Mouse (Mus musculus): ENCODE results near the gene Phactr3. TPM values are rescaled to one million over a fixed set of nuclear protein-coding genes. Genes with fewer than 3 reads are reported as not detected.

The Phactr3 gene
- total and polyA plus RNA-seq, 3 experiments, result not detected

DNA sequence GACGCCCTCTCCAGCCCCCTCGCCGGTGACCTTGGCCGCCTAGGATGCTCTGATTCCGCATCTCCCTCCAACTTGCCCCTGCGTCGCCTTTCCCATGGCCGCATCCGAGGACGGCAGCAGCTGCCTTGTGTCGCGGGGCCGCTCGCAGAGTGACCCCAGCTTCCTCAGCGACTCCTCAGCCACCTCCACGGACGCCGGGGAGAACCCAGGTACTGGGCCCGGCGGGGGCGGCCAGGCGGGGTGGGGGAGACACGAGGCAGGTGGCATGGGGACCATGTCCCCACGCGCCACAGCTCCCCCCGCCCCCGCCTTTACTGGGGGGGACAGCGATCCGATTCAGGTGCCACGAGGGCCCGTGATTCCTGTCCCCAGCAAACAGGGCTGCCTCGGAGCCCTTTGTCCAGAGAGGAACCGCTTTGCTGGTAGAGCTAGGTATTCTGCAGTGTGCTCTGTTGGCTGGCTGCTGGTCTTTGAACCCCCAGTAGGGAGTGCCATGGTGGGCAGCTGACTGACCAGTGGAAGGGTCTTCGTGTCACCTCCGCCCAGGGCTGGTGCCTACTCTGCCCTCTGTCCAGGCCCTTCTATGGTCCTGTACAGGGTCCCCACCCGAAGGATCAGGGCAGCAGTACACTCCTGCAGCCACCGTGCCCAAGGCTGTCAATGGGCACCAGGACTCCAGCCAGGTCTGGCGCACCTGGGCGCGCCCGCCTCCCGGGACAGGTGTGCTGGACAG lies 23.7 kb downstream of the Phactr3 start:
- H3K27me3 ChIP-seq (ENCODE audit: control insufficient read depth in 1 of 2, insufficient read depth in 2 of 2, low read length in 2 of 2), result no peaks in the 10 kb centered on the region
- no peak for DNase-seq (ENCODE audit: low read depth, low spot score)
- H3K9me3 ChIP-seq (replicated peaks; ENCODE audit: insufficient read depth, low read length), result no peaks in the 10 kb centered on the region
- no peaks in the 10 kb centered on the region for H3K4me1 ChIP-seq (ENCODE audit: control insufficient read depth in 1 of 2, insufficient read depth in 2 of 2, low read length in 2 of 2)
- no peak overlapping the region for H3K9ac ChIP-seq (ENCODE audit: control insufficient read depth, low read depth, low read length, poor library complexity, severe bottlenecking)
- H3K27ac ChIP-seq (ENCODE audit: control insufficient read depth, low read depth, low read length), result no peak overlapping the region
- no peaks in the 10 kb centered on the region for H3K79me2 ChIP-seq (ENCODE audit: control insufficient read depth, insufficient read depth, low read length, poor library complexity)
- H3K36me3 ChIP-seq (ENCODE audit: control insufficient read depth in 1 of 2, insufficient read depth in 2 of 2, low read length in 2 of 2), result no peaks in the 10 kb centered on the region
- H3K4me3 ChIP-seq (ENCODE audit: control insufficient read depth in 1 of 2, insufficient read depth in 1 of 2, low read depth in 2 of 2, low read length in 2 of 2), result no peak overlapping the region
- no peak for TF ChIP-seq USF2 (IDR thresholded peaks at IDR 0.05; ENCODE audit: borderline replicate concordance in 1 of 2, insufficient read depth in 1 of 2, low read depth in 1 of 2, low read length in 2 of 2)
- TF ChIP-seq UBTF (IDR thresholded peaks at IDR 0.05; ENCODE audit: borderline replicate concordance, insufficient read depth, low read depth, low read length), result no peak
- TF ChIP-seq NRF1 (IDR thresholded peaks at IDR 0.05; ENCODE audit: insufficient read depth, low read depth, low read length, poor library complexity, severe bottlenecking), result no peak
- no peak for TF ChIP-seq ETS1 (IDR thresholded peaks at IDR 0.05; ENCODE audit: low read depth, low read length)
- TF ChIP-seq ZC3H11A (IDR thresholded peaks at IDR 0.05; ENCODE audit: low read depth, low read length), result no peak
- no peak for TF ChIP-seq ELF1 (IDR thresholded peaks at IDR 0.05; ENCODE audit: low read depth, low read length)
- TF ChIP-seq POLR2AphosphoS5 (IDR thresholded peaks at IDR 0.05; ENCODE audit: borderline replicate concordance, low read depth, low read length), result no peak
- no peak for TF ChIP-seq KAT2A (conservative IDR thresholded peaks at IDR 0.05; ENCODE audit: low read depth, low read length)

DNA sequence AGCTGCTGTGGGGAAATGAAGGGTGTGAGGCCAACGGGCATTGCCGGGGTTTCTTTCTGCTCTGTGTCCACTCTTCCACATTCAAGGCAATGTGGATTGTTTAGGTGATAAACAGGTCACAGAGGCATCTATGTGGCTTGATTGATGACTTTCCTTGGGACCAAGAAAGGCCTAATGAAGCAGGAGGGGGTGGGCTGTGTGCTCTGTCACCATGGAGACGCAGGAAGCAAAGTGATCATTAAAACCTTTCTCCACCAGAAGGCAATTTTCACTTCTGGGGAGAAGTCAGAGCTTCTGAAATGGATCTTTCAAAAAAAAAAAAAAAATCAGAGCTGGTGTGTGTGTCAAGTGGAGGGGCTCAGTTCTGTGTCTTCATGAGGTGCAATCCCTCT lies 24.2 kb downstream of the Phactr3 start:
- TF ChIP-seq CHD2 (IDR thresholded peaks at IDR 0.05; ENCODE audit: low read length) (no peak), ZC3H11A (IDR thresholded peaks at IDR 0.05; ENCODE audit: low read depth, low read length) (no peak), GABPA (IDR thresholded peaks at IDR 0.05; ENCODE audit: low read depth, low read length) (no peak), MAFK (IDR thresholded peaks at IDR 0.05; ENCODE audit: borderline replicate concordance, low read depth, low read length) (no peak), NRF1 (IDR thresholded peaks at IDR 0.05; ENCODE audit: insufficient read depth, low read depth, low read length, poor library complexity, severe bottlenecking) (no peak), MEF2A (IDR thresholded peaks at IDR 0.05; ENCODE audit: extremely low read depth, insufficient replicate concordance, low read depth, low read length, poor library complexity, severe bottlenecking) (no peak), TCF12 (IDR thresholded peaks at IDR 0.05; ENCODE audit: low read depth, low read length) (no peak), UBTF (IDR thresholded peaks at IDR 0.05; ENCODE audit: borderline replicate concordance, insufficient read depth, low read depth, low read length) (no peak), RCOR1 (IDR thresholded peaks at IDR 0.05; ENCODE audit: low read depth, low read length) (no peak), CTCF (IDR thresholded peaks at IDR 0.05 in 2 of 3, conservative IDR thresholded peaks at IDR 0.05 in 1 of 3; ENCODE audit: control insufficient read depth in 1 of 3, insufficient read depth in 1 of 3, low read depth in 2 of 3, low read length in 3 of 3, poor library complexity in 1 of 3, severe bottlenecking in 1 of 3) (no peak), ELF1 (IDR thresholded peaks at IDR 0.05; ENCODE audit: low read depth, low read length) (no peak), KAT2A (conservative IDR thresholded peaks at IDR 0.05; ENCODE audit: low read depth, low read length) (no peak), SMC3 (IDR thresholded peaks at IDR 0.05; ENCODE audit: low read depth, low read length) (no peak), POLR2AphosphoS2 (IDR thresholded peaks at IDR 0.05; ENCODE audit: low read length) (no peak), ZKSCAN1 (IDR thresholded peaks at IDR 0.05; ENCODE audit: low read depth, low read length) (no peak), MYB (IDR thresholded peaks at IDR 0.05; ENCODE audit: low read depth, low read length) (no peak)
- Histone ChIP-seq H3K79me2 (ENCODE audit: control insufficient read depth, insufficient read depth, low read length, poor library complexity) (no peaks in the 10 kb centered on the region), H3K27ac (ENCODE audit: control insufficient read depth, low read depth, low read length) (no peak overlapping the region), H3K9me3 (replicated peaks; ENCODE audit: insufficient read depth, low read length) (no peaks in the 10 kb centered on the region), H3K9ac (ENCODE audit: control insufficient read depth, low read depth, low read length, poor library complexity, severe bottlenecking) (no peak overlapping the region), H3K27me3 (ENCODE audit: control insufficient read depth in 1 of 2, insufficient read depth in 2 of 2, low read length in 2 of 2) (no peaks in the 10 kb centered on the region), H3K36me3 (ENCODE audit: control insufficient read depth in 1 of 2, insufficient read depth in 2 of 2, low read length in 2 of 2) (no peaks in the 10 kb centered on the region), H3K4me3 (ENCODE audit: control insufficient read depth in 1 of 2, insufficient read depth in 1 of 2, low read depth in 2 of 2, low read length in 2 of 2) (no peak overlapping the region), H3K4me1 (ENCODE audit: control insufficient read depth in 1 of 2, insufficient read depth in 2 of 2, low read length in 2 of 2) (no peaks in the 10 kb centered on the region)
- DNase-seq (ENCODE audit: low read depth, low spot score), result no peak

Measured in MEL (cell line).